Mouse (Mus musculus): ENCODE measurements around the gene Tas2r139. TPM values are rescaled to one million over a fixed set of nuclear protein-coding genes. Genes with fewer than 3 reads are reported as not detected.
"Not testable (repeated sequence)": the region's sequence is repeated elsewhere in the genome, so short reads cannot be mapped to it uniquely, and the experiment has no call there.

The Tas2r139 gene
- total RNA-seq (2015; ENCODE audit: low replicate concordance) (not detected in 2 replicates), total RNA-seq (2017; ENCODE audit: low replicate concordance) (not detected in 2 replicates)

GRCm38 (mm10) chr6:42140636-42141035 is at the start of gene Tas2r139:
Gene Tas2r139 (plus strand): TSS chr6:42140936.
- ATAC-seq (replicated peaks; ENCODE audit: low FRiP score, poor library complexity, severe bottlenecking) = no peak

- not testable (repeated sequence) for ATAC-seq (replicated peaks; ENCODE audit: low FRiP score, poor library complexity, severe bottlenecking)
Observed at GRCm38 (mm10) chr6:42151115-42151514, 10.4 kb downstream of the Tas2r139 start.

DNA sequence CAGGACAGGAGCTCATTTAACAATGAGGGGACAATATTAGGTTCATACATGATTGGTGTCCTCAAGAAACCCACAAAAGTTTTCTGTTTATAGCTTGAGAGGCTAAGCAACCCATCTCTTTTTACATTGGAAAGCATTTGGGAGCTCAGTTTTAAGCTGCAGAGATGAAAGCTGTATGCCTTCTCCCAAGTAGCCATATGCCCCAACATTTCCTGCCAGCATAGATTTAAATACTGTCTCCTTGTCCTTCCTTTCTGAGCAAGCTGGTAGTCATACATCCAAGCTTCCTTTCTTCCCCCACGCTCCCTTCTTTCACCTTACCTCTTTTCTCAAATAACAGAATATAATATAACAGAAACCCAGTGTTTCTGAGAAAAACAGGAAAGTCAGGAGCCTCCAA is 41.7 kb downstream of the Tas2r139 start:
- no peak for ATAC-seq (replicated peaks; ENCODE audit: low FRiP score, poor library complexity, severe bottlenecking)

DNA sequence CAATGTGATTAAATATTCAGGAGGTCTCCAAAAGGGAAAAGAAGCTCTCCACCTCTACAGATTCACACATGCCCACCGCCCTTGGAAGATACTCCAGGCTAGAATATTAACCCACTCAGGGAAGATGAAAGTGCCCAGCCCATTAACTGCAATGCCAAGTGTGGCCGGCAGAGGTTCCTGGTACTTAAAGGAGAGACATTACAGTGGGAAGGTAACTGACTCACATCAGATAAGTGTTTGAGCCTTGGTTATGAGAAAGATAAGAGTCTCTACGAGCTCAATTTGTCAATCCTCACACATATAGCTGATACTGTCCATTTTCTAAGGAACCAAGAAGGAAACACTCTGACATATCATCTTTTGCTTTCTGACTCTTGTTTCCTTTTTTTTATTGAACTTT is 45.5 kb downstream of the Tas2r139 start:
- ATAC-seq (replicated peaks; ENCODE audit: low FRiP score, poor library complexity, severe bottlenecking) = no peak

Other genes starting within 250 kb of the Tas2r139 start
- gene Sval1, start 189.3 kb upstream of the Tas2r139 start, total RNA-seq (2015; ENCODE audit: low replicate concordance) = not detected in 2 replicates
- gene Sval1, start 189.3 kb upstream of the Tas2r139 start, total RNA-seq (2017; ENCODE audit: low replicate concordance) = not detected in 2 replicates
- not detected in 2 replicates for gene Sval3, start 172.8 kb upstream of the Tas2r139 start, total RNA-seq (2015; ENCODE audit: low replicate concordance)
- not detected in 2 replicates for gene Sval3, start 172.8 kb upstream of the Tas2r139 start, total RNA-seq (2017; ENCODE audit: low replicate concordance)
- gene Sva, start 102.5 kb upstream of the Tas2r139 start, total RNA-seq (2015; ENCODE audit: low replicate concordance) = not detected in 2 replicates
- gene Sva, start 102.5 kb upstream of the Tas2r139 start, total RNA-seq (2017; ENCODE audit: low replicate concordance) = not detected in 2 replicates
- gene Tas2r144, start 74.4 kb downstream of the Tas2r139 start, total RNA-seq (2015; ENCODE audit: low replicate concordance) = not detected in 2 replicates
- not detected in 2 replicates for gene Tas2r144, start 74.4 kb downstream of the Tas2r139 start, total RNA-seq (2017; ENCODE audit: low replicate concordance)
- gene Gstk1, start 105.0 kb downstream of the Tas2r139 start, total RNA-seq (2015; ENCODE audit: low replicate concordance) = 5.4 and 20.1 TPM in 2 replicates
- gene Gstk1, start 105.0 kb downstream of the Tas2r139 start, total RNA-seq (2017; ENCODE audit: low replicate concordance) = 2.1 and 3.8 TPM in 2 replicates
- gene Tmem139, start 121.0 kb downstream of the Tas2r139 start, total RNA-seq (2015; ENCODE audit: low replicate concordance) = not detected in 2 replicates
- gene Tmem139, start 121.0 kb downstream of the Tas2r139 start, total RNA-seq (2017; ENCODE audit: low replicate concordance) = not detected in 2 replicates
- 66.3 and 108 TPM in 2 replicates for gene Casp2, start 124.0 kb downstream of the Tas2r139 start, total RNA-seq (2015; ENCODE audit: low replicate concordance)
- gene Casp2, start 124.0 kb downstream of the Tas2r139 start, total RNA-seq (2017; ENCODE audit: low replicate concordance) = 46.6 and 60.7 TPM in 2 replicates
- gene Clcn1, start 145.7 kb downstream of the Tas2r139 start, total RNA-seq (2015; ENCODE audit: low replicate concordance) = 1.3 TPM in 1 of 2 replicates, not detected in the other
- 0.38 TPM in 1 of 2 replicates, not detected in the other for gene Clcn1, start 145.7 kb downstream of the Tas2r139 start, total RNA-seq (2017; ENCODE audit: low replicate concordance)
- not detected in 2 replicates for gene Fam131b, start 183.7 kb downstream of the Tas2r139 start, total RNA-seq (2015; ENCODE audit: low replicate concordance)
- not detected in 2 replicates for gene Fam131b, start 183.7 kb downstream of the Tas2r139 start, total RNA-seq (2017; ENCODE audit: low replicate concordance)
- gene Zyx, start 208.7 kb downstream of the Tas2r139 start, total RNA-seq (2015; ENCODE audit: low replicate concordance) = 37.3 and 45.0 TPM in 2 replicates
- gene Zyx, start 208.7 kb downstream of the Tas2r139 start, total RNA-seq (2017; ENCODE audit: low replicate concordance) = 5.9 and 12.8 TPM in 2 replicates
- not detected in 2 replicates for gene Epha1, start 232.3 kb downstream of the Tas2r139 start, total RNA-seq (2015; ENCODE audit: low replicate concordance)
- gene Epha1, start 232.3 kb downstream of the Tas2r139 start, total RNA-seq (2017; ENCODE audit: low replicate concordance) = not detected in 2 replicates

Data from erythroid progenitor cell, adult 5-6 weeks (primary cell).